Mouse (Mus musculus): ENCODE measurements at regions not wholly inside any gene's neighbourhood (a gene's known extent, or its start where the extent isn't known, plus 50 kb on each side); places are given as distances from the start of the nearest gene placed in this dataset.

GRCm38 (mm10) chr1:158163411-158163810 is 192.7 kb downstream of the Brinp2 start:
- no peak for TF ChIP-seq CTCF (IDR thresholded peaks at IDR 0.05; ENCODE audit: low read depth, low read length)
- TF ChIP-seq TAL1 (conservative IDR thresholded peaks at IDR 0.05; ENCODE audit: low read depth, low read length) = no peak
- no peak for TF ChIP-seq GATA2 (IDR thresholded peaks at IDR 0.05; ENCODE audit: borderline replicate concordance, low read depth, low read length)
